Mouse (Mus musculus): ENCODE data around the gene Trib2.

DNA sequence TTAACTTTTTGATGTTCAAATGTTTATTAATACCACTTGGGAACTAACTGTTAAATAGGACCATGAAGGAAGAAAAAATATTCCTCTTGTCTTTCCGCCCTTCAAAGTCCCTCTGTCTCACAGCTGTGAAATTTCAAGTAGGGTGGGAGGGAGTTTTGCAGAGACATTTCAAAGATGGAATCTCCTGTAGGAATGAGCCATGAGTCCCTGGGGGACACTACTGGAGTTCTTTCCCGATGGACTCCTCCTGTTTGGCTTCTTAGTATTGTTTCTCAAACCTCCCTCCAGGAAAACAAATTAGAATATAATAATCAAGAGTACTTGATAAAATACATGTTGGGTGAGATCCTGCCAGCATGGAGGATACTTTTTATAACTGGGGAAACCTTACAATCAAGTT, 62.1 kb downstream of the Trib2 start:
- no peak for TF ChIP-seq MAX (IDR thresholded peaks at IDR 0.05; ENCODE audit: low read length)
- TF ChIP-seq CTCF (IDR thresholded peaks at IDR 0.05 in 2 of 3, conservative IDR thresholded peaks at IDR 0.05 in 1 of 3; ENCODE audit: control insufficient read depth in 1 of 3, insufficient read depth in 1 of 3, low read depth in 2 of 3, low read length in 3 of 3, poor library complexity in 1 of 3, severe bottlenecking in 1 of 3): no peak
- no peak for TF ChIP-seq POLR2AphosphoS2 (IDR thresholded peaks at IDR 0.05; ENCODE audit: low read length)
- no peak for TF ChIP-seq USF1 (IDR thresholded peaks at IDR 0.05; ENCODE audit: low read depth, low read length)
- TF ChIP-seq POLR2A (IDR thresholded peaks at IDR 0.05; ENCODE audit: control insufficient read depth in 1 of 2, insufficient read depth in 1 of 2, low read depth in 1 of 2, low read length in 2 of 2, poor library complexity in 1 of 2): no peak
- no peak for TF ChIP-seq KAT2A (conservative IDR thresholded peaks at IDR 0.05; ENCODE audit: low read depth, low read length)
- TF ChIP-seq MYC (IDR thresholded peaks at IDR 0.05; ENCODE audit: low read depth, low read length): no peak

Measured in MEL (cell line).